Mouse (Mus musculus) small intestine, adult 2 months (tissue): Measurements from ENCODE around the gene Ablim1. TPM values are rescaled to one million over a fixed set of nuclear protein-coding genes. Genes with fewer than 3 reads are reported as not detected.
A peak's percentile ranks its signal among the peaks of the same experiment; 100 is the strongest.

Experiments used
- H3K27ac ChIP-seq: fragments of 200-500 bp; 2 replicates; pipeline ENCODE4 v1.5.1; 2012; ENCODE audit warnings: low read depth, low read length, control low read depth, inconsistent platforms; ENCODE audit not compliant: insufficient read depth
- H3K27me3 ChIP-seq: fragments of 200-500 bp; 2 replicates; pipeline ENCODE4 v1.6.1; 2012; ENCODE audit warnings: mild to moderate bottlenecking, moderate library complexity, low read length, inconsistent platforms; ENCODE audit not compliant: control insufficient read depth, insufficient read depth
- H3K36me3 ChIP-seq: fragments of 200-500 bp; 2 replicates; pipeline ENCODE4 v1.6.1; 2012; ENCODE audit warnings: mild to moderate bottlenecking, low read length, control low read depth, inconsistent platforms; ENCODE audit not compliant: control insufficient read depth, insufficient read depth
- H3K4me1 ChIP-seq: fragments of 200-500 bp; 2 replicates; pipeline ENCODE4 v1.6.1; 2012; ENCODE audit warnings: low read length, inconsistent platforms, mixed read lengths; ENCODE audit not compliant: control insufficient read depth, insufficient read depth, insufficient read length
- H3K4me3 ChIP-seq: fragments of 200-500 bp; 2 replicates; pipeline ENCODE4 v1.5.1; 2012; ENCODE audit warnings: low read depth, mild to moderate bottlenecking, control low read depth, inconsistent platforms, low read length, moderate library complexity
- CTCF ChIP-seq: fragments of 200-500 bp; IDR thresholded peaks from 2 replicates; pipeline ENCODE4 v1.5.1; 2012; ENCODE audit warnings: low read depth, mild to moderate bottlenecking, control low read depth, inconsistent platforms, low read length, moderate library complexity, mixed read lengths; ENCODE audit not compliant: insufficient replicate concordance, insufficient read length; ENCODE audit errors: extremely low read depth
- POLR2A ChIP-seq: fragments of 200-500 bp; IDR thresholded peaks from 2 replicates; pipeline ENCODE4 v1.6.1; 2012; ENCODE audit warnings: low read depth, mild to moderate bottlenecking, control low read depth, inconsistent platforms, low read length, moderate library complexity
- WGBS: fragments of 180-500 bp; shearing (Covaris S2); methylation state at CpG from one replicate; pipeline ENCODE4 v1.1.7; 2018; 5-methylcytosine and 5-hydroxymethylcytosine counted together
- polyA plus RNA-seq: library from polyadenylated mRNA; depleted of rRNA; stranded (reverse); fragments of >200 nt; gene quantifications from 2 replicates; pipeline ENCODE4 v1.2.3, GENCODE M21; 2012

Ablim1 gene
- polyA plus RNA-seq, 1 experiment: 47.2 TPM

DNA sequence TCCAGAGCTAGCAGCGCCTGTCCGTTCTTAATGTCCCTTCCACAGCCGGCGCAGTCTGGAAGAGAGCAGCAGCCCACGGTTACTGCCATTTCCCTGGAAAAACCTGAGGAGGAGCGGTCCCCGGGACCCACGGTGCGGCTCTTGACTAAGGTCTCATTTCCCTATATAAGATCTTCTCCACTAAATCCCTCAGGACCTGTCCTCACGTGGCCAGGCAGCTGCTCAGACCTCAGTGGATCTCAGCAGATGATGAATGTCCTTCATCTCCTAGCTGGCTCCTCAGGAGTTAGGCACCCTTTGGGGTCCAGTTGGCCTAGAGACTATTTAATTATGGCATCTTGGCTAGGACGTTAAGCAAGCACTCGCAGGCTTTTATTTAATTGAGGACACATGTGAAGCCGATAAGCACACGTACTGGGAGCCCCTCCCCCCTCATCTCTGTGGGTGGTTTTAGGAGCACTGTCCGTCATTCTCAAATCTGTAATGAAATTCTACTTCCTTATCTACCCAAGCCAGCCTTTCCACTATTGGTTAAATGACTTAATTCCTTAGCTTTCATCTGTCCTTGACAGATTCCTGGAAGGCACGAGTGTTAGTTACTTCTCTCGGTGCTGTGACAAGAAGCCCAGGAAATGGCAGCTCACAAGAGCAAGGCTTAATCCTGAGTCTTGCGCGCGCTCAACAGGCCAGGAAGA is 179.9 kb downstream of the Ablim1 start:
- WGBS: 49% methylated on average over 20 of the region's 20 CpGs
- no peak overlapping the region for H3K4me3 ChIP-seq
- no peak for TF ChIP-seq CTCF
- no peak for TF ChIP-seq POLR2A

GRCm38 (mm10) chr19:57132916-57133520 is 181.7 kb downstream of the Ablim1 start:
- no peak overlapping the region for H3K4me3 ChIP-seq
- H3K36me3 ChIP-seq: no peaks in the 10 kb centered on the region
- 83% methylated on average over 6 of the region's 6 CpGs for WGBS
- no peak for TF ChIP-seq CTCF
- TF ChIP-seq POLR2A: no peak
- H3K27me3 ChIP-seq: no peaks in the 10 kb centered on the region
- H3K27ac ChIP-seq: peak overlapping the region; percentile 62
- peaks cover 16% of the 10 kb centered on the region for H3K4me1 ChIP-seq

More for the DNA sequence above, 179.9 kb downstream of the Ablim1 start:
- Histone ChIP-seq H3K27me3 (no peaks in the 10 kb centered on the region), H3K27ac (no peak overlapping the region), H3K36me3 (no peaks in the 10 kb centered on the region), H3K4me1 (peaks cover 16% of the 10 kb centered on the region)

DNA sequence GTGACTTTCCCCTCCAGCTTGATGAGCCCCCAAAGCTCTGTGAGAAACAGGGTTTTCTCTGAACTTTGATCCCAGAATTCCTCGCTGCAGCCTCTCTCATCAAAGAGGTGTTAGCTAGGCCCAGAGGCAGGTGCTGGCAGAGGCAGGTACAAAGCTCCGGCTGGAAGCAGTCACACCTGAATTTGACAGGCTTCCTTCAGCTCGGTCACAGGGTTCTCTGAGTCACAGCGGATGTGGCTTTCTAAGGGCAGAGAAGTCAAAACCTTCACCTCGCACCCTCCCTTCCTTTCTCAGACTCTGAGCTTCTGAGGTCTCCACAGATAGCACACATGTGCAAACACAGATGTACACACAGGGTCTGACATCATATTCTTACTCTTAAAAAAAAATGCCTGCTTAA is 182.4 kb downstream of the Ablim1 start:
- H3K4me3 ChIP-seq: no peak overlapping the region
- H3K4me1 ChIP-seq: peaks cover 16% of the 10 kb centered on the region
- no peaks in the 10 kb centered on the region for H3K27me3 ChIP-seq
- peak overlapping the region; percentile 62 for H3K27ac ChIP-seq
- no peaks in the 10 kb centered on the region for H3K36me3 ChIP-seq
- 32% methylated on average over 5 of the region's 5 CpGs for WGBS
- TF ChIP-seq POLR2A (no peak), CTCF (no peak)

DNA sequence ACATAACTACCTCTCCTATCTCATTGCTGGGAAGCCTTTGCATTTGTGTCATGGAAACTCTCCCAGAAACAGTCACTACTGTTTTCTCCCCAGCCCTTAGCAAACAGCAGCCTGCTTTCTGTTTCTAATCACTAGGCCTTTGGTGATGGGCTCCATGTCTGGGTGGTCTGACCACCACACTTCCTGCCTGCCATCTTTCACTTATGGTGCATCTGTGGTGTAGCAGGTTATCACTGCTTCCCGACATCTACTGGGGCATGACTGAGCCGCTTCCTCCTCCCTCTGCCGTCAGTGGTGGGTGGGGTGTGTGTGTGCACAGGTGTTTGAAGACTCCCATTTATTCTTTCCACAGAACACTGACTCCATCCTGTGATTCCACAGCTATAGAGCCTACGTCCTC is 183.4 kb downstream of the Ablim1 start:
- Histone ChIP-seq H3K4me3 (no peak overlapping the region), H3K27me3 (no peaks in the 10 kb centered on the region), H3K27ac (peak overlapping the region; percentile 48), H3K4me1 (peaks cover 16% of the 10 kb centered on the region), H3K36me3 (no peaks in the 10 kb centered on the region)
- 41% methylated on average over 4 of the region's 4 CpGs for WGBS
- no peak for TF ChIP-seq POLR2A
- TF ChIP-seq CTCF: no peak

- Histone ChIP-seq H3K4me3 (no peak overlapping the region), H3K27me3 (no peaks in the 10 kb centered on the region), H3K4me1 (peaks cover 12% of the 10 kb centered on the region), H3K36me3 (no peaks in the 10 kb centered on the region), H3K27ac (peak overlapping the region; percentile 48; the same call in 1 of the 2 replicates)
- TF ChIP-seq CTCF (no peak), POLR2A (no peak)
- 36% methylated on average over 4 of the region's 4 CpGs for WGBS
Observed at GRCm38 (mm10) chr19:57130591-57130990, 184.1 kb downstream of the Ablim1 start.

DNA sequence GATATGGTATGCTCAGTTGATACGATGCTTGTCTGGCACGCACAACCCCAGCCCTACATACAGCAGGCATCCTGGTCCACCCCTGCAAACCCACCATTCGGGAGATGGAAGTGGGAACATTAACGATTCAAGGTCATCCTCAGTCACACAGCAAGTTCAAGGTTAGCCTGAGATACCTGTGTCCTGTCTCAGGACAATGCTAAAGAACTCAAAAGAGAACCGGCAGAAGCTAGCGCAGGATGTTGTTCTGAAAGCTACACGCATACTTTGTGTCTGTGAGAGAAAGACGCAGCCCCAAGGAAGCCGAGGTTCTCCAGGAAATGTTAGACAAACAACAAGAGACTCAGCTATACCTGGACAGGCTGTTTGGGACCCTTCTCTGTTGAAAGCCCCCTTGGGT is 185.0 kb downstream of the Ablim1 start:
- no peaks in the 10 kb centered on the region for H3K27me3 ChIP-seq
- no peak overlapping the region for H3K4me3 ChIP-seq
- 92% methylated on average over 9 of the region's 9 CpGs for WGBS
- peaks cover 12% of the 10 kb centered on the region for H3K4me1 ChIP-seq
- no peaks in the 10 kb centered on the region for H3K36me3 ChIP-seq
- no peak overlapping the region for H3K27ac ChIP-seq
- TF ChIP-seq POLR2A (no peak), CTCF (no peak)

DNA sequence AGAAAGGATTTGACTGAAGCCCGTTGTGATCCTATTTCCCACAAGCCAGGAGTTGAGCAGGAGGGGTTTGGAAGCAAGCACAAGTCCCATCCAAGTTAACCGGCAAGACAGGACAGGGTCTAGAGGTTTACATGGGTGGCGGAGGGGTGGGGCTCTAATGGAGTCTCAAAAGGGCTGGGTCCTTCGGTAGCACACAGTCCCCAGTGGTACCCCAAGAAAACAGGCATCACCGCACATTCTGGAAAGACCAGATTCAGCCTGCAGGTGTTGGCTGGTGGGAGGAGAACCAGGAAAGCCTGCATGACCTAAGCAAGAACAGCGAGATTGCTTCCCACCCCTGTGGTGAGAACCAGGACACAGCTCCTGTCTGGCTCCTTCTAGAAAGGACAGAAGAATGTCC is 186.7 kb downstream of the Ablim1 start:
- 81% methylated on average over 6 of the region's 6 CpGs for WGBS
- Histone ChIP-seq H3K4me1 (peaks cover 12% of the 10 kb centered on the region; the same call in 1 of the 2 replicates), H3K36me3 (no peaks in the 10 kb centered on the region), H3K27ac (no peak overlapping the region), H3K27me3 (no peaks in the 10 kb centered on the region), H3K4me3 (no peak overlapping the region)
- TF ChIP-seq POLR2A: no peak
- TF ChIP-seq CTCF: no peak

DNA sequence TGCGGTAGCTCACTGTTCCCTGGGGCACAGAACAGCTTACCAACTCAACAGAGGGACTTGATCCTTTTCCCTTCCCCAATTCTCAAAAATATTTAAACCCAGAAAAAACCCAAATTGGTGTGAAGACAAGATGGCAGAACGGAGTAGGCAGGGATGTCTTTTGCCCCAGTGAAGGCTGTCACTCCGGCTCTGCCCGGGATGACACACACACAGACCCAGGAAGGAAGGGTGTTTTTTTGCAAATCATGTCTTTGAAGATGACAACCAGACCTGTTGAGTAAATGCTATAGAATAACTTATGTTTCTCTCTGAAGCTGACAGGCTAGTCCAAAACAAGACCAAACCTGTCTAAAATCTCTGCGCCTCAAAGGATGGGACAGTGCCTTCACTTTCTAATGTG is 187.2 kb downstream of the Ablim1 start:
- TF ChIP-seq POLR2A (no peak), CTCF (no peak)
- Histone ChIP-seq H3K27me3 (no peaks in the 10 kb centered on the region), H3K36me3 (no peaks in the 10 kb centered on the region), H3K4me1 (peaks cover 12% of the 10 kb centered on the region; the same call in 1 of the 2 replicates), H3K4me3 (no peak overlapping the region), H3K27ac (no peak overlapping the region)
- WGBS: 93% methylated on average over 5 of the region's 5 CpGs
